Mouse (Mus musculus) heart, embryonic 15.5 days (tissue): ENCODE results near the gene Pigb. TPM values are rescaled to one million over a fixed set of nuclear protein-coding genes. Genes with fewer than 3 reads are reported as not detected.
A peak's percentile ranks its signal among the peaks of the same experiment; 100 is the strongest.

Experiments
- ATAC-seq: fragments of 200-750 bp; cut with Nextera tagmentation; replicated peaks from 2 replicates; pipeline ENCODE4 v1.8.0; 2017; ENCODE audit warnings: low read depth, moderate TSS enrichment; ENCODE audit not compliant: insufficient number of reproducible peaks, insufficient read depth, low FRiP score
- H3K27ac ChIP-seq: fragments of 300-500 bp; sonication (generic); 2 replicates; pipeline ENCODE4 v1.5.1; 2015; ENCODE audit warnings: mild to moderate bottlenecking, inconsistent platforms
- H3K27me3 ChIP-seq: fragments of 300-500 bp; sonication (generic); 2 replicates; pipeline ENCODE4 v1.6.1; 2015; ENCODE audit warnings: inconsistent platforms
- H3K36me3 ChIP-seq: fragments of 300-500 bp; sonication (generic); 2 replicates; pipeline ENCODE4 v1.6.1; 2015; ENCODE audit warnings: mild to moderate bottlenecking, inconsistent platforms
- H3K4me1 ChIP-seq: fragments of 300-500 bp; sonication (generic); replicated peaks from 2 replicates; pipeline ENCODE4 v1.6.1; 2015; ENCODE audit warnings: inconsistent platforms
- H3K4me2 ChIP-seq: fragments of 300-500 bp; sonication (generic); 2 replicates; pipeline ENCODE4 v1.6.1; 2015; ENCODE audit warnings: inconsistent platforms, mild to moderate bottlenecking, moderate library complexity
- H3K4me3 ChIP-seq: fragments of 300-500 bp; sonication (generic); 2 replicates; pipeline ENCODE4 v1.5.1; 2015; ENCODE audit warnings: mild to moderate bottlenecking, inconsistent platforms
- H3K9ac ChIP-seq: fragments of 300-500 bp; sonication (generic); 2 replicates; pipeline ENCODE4 v1.6.1; 2015; ENCODE audit warnings: mild to moderate bottlenecking, inconsistent platforms
- H3K9me3 ChIP-seq: fragments of 300-500 bp; sonication (generic); replicated peaks from 2 replicates; pipeline ENCODE4 v1.6.1; 2016; ENCODE audit warnings: inconsistent platforms
- WGBS: fragments of 180-500 bp; shearing (Covaris S2); methylation state at CpG from one replicate; pipeline ENCODE4 v1.1.7; 2015; ENCODE audit warnings: mixed read lengths; 5-methylcytosine and 5-hydroxymethylcytosine counted together
- microRNA-seq: library from miRNA; unstranded; fragments of <30 nt; microRNA quantifications from one replicate; pipeline ENCODE4, GENCODE M21; 2016
- polyA plus RNA-seq: library from polyadenylated mRNA; unstranded; fragments of >200 nt; fragmentation: Nextera tagmentation; extraction: Ambion mirVana; gene quantifications from 2 replicates; pipeline ENCODE4 v1.2.1, GENCODE M21; 2015

The Pigb gene
- polyA plus RNA-seq, 1 experiment from 2014 or later: 4.7 TPM

DNA sequence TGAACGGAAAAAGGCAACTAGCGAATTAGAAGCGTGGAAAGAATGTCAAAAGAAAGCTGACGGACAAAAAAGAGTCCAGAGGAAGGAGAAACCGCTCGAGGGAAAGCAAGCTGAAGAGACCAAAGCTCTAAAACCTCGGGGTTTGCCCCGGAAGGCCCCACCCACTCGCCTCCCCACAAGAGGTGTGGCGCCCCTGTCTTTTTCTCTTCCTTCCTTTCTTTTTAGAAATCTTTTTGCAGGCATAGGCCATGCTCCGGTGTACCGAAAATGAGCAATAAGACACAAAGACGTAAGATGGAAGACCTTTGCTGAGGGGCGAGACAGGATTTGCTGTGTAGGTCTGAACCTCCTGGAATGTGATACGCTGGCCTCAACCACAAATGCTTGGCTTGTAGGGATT, 78.2 kb downstream of the Pigb start:
- Histone ChIP-seq H3K27me3 (no peaks in the 10 kb centered on the region), H3K36me3 (no peaks in the 10 kb centered on the region), H3K9me3 (no peaks in the 10 kb centered on the region), H3K27ac (no peak overlapping the region), H3K4me2 (no peak overlapping the region), H3K4me1 (peaks cover 6% of the 10 kb centered on the region), H3K9ac (no peak overlapping the region), H3K4me3 (no peak overlapping the region)
- 67% methylated on average over 15 of the region's 15 CpGs for WGBS
- ATAC-seq: no peak

DNA sequence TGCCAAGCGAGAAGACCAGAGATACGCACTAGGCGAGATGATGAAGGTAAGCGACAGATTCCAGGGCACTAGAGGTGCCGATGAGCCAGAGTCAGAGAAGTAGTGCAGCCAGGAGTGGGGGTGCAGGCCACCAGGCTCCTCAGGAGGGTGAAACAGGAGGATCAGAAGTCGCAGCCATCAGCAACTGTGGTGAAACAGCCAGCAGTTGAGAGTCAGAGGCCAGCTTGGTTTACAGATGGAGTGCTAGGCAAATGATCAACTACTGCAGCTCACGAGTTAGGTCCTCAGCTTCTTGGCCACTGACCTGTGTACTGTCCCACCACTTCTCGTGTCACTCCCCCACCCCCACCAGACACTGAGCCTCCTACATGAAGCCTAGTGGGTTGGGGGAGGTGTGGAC, 78.8 kb downstream of the Pigb start:
- Histone ChIP-seq H3K4me1 (peaks cover 6% of the 10 kb centered on the region), H3K27me3 (no peaks in the 10 kb centered on the region), H3K36me3 (no peaks in the 10 kb centered on the region), H3K4me2 (no peak overlapping the region), H3K9ac (no peak overlapping the region), H3K27ac (no peak overlapping the region), H3K9me3 (no peaks in the 10 kb centered on the region), H3K4me3 (no peak overlapping the region)
- WGBS: 62% methylated on average over 8 of the region's 8 CpGs
- no peak for ATAC-seq

GRCm38 (mm10) chr9:72958521-72959450, 81.4 kb downstream of the Pigb start, which contains the start of the genes Dyx1c1 and Gm44503:
Gene Dyx1c1 (plus strand): TSS chr9:72958785.
Gene Gm44503 (plus strand): TSS chr9:72958852.
- peak; percentile 75 for ATAC-seq
- H3K9ac ChIP-seq: peak within 1 kb of the TSS; percentile 56
- peak within 1 kb of the TSS; percentile 75 for H3K4me2 ChIP-seq
- WGBS: 2% methylated on average over 43 of the region's 43 CpGs
- H3K36me3 ChIP-seq: no peaks in the 10 kb centered on the region
- H3K4me1 ChIP-seq: peaks cover 6% of the 10 kb centered on the region
- no peaks in the 10 kb centered on the region for H3K27me3 ChIP-seq
- H3K27ac ChIP-seq: peak within 1 kb of the TSS; percentile 25
- peak within 1 kb of the TSS; percentile 70 for H3K4me3 ChIP-seq
- H3K9me3 ChIP-seq: no peaks in the 10 kb centered on the region

Small RNAs within 50 kb of the gene (microRNA-seq; reads per million reads assigned to microRNA genes)
- gene Gm27353: not detected

Other genes with a start within 250 kb of the Pigb start
- gene Prtg, start 233.5 kb downstream of the Pigb start, polyA plus RNA-seq: 0.40 and 0.43 TPM in 2 replicates
- 2.1 and 2.6 TPM in 2 replicates for gene Pygo1, start 114.7 kb downstream of the Pigb start, polyA plus RNA-seq
- gene Dyx1c1, start 81.6 kb downstream of the Pigb start, polyA plus RNA-seq: 0.58 and 0.85 TPM in 2 replicates
- not detected in 2 replicates for gene Gm44503, start 81.5 kb downstream of the Pigb start, polyA plus RNA-seq
- gene Ccpg1os, start 55.0 kb downstream of the Pigb start, polyA plus RNA-seq: 12.8 and 15.4 TPM in 2 replicates
- 31.3 and 33.1 TPM in 2 replicates for gene Ccpg1, start 54.9 kb downstream of the Pigb start, polyA plus RNA-seq
- 3.7 and 7.8 TPM in 2 replicates for gene Rab27a, start 4.5 kb upstream of the Pigb start, polyA plus RNA-seq
- gene Khdc3, start 61.5 kb upstream of the Pigb start, polyA plus RNA-seq: not detected in 2 replicates
- gene Gm20509, start 62.1 kb upstream of the Pigb start, polyA plus RNA-seq: not detected in 2 replicates
- 77.1 and 79.6 TPM in 2 replicates for gene Rsl24d1, start 73.0 kb upstream of the Pigb start, polyA plus RNA-seq